Mouse (Mus musculus) midbrain, embryonic 13.5 days (tissue): ENCODE data around the gene Asgr1. TPM values are rescaled to one million over a fixed set of nuclear protein-coding genes. Genes with fewer than 3 reads are reported as not detected.
"Not testable (repeated sequence)": the region's sequence is repeated elsewhere in the genome, so short reads cannot be mapped to it uniquely, and the experiment has no call there.

ENCODE experiments used
- ATAC-seq: fragments of 200-750 bp; cut with Nextera tagmentation; 2 replicates; pipeline ENCODE4 v1.8.0; 2017; ENCODE audit warnings: mild to moderate bottlenecking, moderate TSS enrichment, moderate library complexity
- H3K27ac ChIP-seq: fragments of 300-500 bp; sonication (generic); 2 replicates; pipeline ENCODE4 v1.5.1; 2015; ENCODE audit warnings: inconsistent platforms, mild to moderate bottlenecking, moderate library complexity
- H3K27me3 ChIP-seq: fragments of 300-500 bp; sonication (generic); 2 replicates; pipeline ENCODE4 v1.6.1; 2015; ENCODE audit warnings: mild to moderate bottlenecking, inconsistent platforms
- H3K36me3 ChIP-seq: fragments of 300-500 bp; sonication (generic); 2 replicates; pipeline ENCODE4 v1.6.1; 2015; ENCODE audit warnings: mild to moderate bottlenecking, inconsistent platforms
- H3K4me1 ChIP-seq: fragments of 300-500 bp; sonication (generic); replicated peaks from 2 replicates; pipeline ENCODE4 v1.6.1; 2015; ENCODE audit warnings: inconsistent platforms
- H3K4me2 ChIP-seq: fragments of 300-500 bp; sonication (generic); replicated peaks from 2 replicates; pipeline ENCODE4 v1.6.1; 2015; ENCODE audit warnings: moderate library complexity, mild to moderate bottlenecking, inconsistent platforms
- H3K4me3 ChIP-seq: fragments of 300-500 bp; sonication (generic); replicated peaks from 2 replicates; pipeline ENCODE4 v1.5.1; 2015; ENCODE audit warnings: mild to moderate bottlenecking, inconsistent platforms
- H3K9ac ChIP-seq: fragments of 300-500 bp; sonication (generic); replicated peaks from 2 replicates; pipeline ENCODE4 v1.6.1; 2015; ENCODE audit warnings: mild to moderate bottlenecking, inconsistent platforms
- H3K9me3 ChIP-seq: fragments of 300-500 bp; sonication (generic); 2 replicates; pipeline ENCODE4 v1.6.1; 2016; ENCODE audit warnings: mild to moderate bottlenecking, inconsistent platforms
- WGBS: fragments of 180-500 bp; shearing (Covaris S2); methylation state at CpG from one replicate; pipeline ENCODE4 v1.1.7; 2015; 5-methylcytosine and 5-hydroxymethylcytosine counted together
- polyA plus RNA-seq: library from polyadenylated mRNA; unstranded; fragments of >200 nt; fragmentation: Nextera tagmentation; extraction: Ambion mirVana; gene quantifications from 2 replicates; pipeline ENCODE4 v1.2.1, GENCODE M21; 2015

Gene Asgr1
- 0.97 and 1.1 TPM in 2 replicates for polyA plus RNA-seq

DNA sequence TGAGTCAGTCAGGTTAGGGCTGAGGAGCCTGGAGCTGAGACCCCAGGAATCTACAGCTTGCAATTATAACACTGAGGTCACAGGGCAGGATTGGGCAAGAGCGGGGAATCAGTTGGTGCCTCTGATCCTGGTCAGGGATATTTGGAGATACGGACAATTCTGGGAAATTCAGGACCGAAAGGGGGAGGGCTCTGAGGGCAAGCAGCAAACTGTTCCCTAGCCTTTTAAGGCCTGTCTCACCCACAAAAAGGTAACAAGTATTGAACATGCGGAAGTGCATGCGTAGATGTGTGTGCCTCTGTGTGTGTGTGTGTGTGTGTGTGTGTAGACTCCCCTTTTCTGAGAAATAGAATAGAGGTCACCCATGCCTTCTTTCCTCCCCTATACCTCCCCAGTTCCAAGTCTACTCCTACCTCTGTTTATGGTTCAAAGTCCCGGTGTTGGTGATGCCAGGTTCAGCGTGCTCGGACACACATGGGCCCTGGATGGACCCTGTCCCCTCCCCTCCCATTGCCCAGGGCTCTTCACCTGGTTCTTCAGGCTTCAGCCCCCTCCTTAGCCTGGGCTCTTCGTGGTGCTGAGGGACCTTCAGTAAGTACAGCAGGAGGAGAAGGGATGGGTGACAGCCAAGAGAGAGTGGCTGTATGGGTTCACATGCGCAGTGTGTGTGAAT lies at the start of gene Asgr1:
Asgr1 (plus strand) TSS at position 188 of the 673 bp plus-strand sequence.
- Histone ChIP-seq H3K4me3 (no peak within 1 kb of the TSS), H3K9me3 (no peaks in the 10 kb centered on the region), H3K4me2 (no peak within 1 kb of the TSS), H3K4me1 (0 out of 2 replicates have a peak, but pooled peaks cover 5% of the 10 kb centered on the region), H3K27me3 (no peaks in the 10 kb centered on the region), H3K27ac (no peak within 1 kb of the TSS), H3K9ac (no peak within 1 kb of the TSS), H3K36me3 (no peaks in the 10 kb centered on the region)
- ATAC-seq: no peak
- 82% methylated on average over 10 of the region's 10 CpGs for WGBS

- no peaks in the 10 kb centered on the region for H3K27me3 ChIP-seq
- H3K4me2 ChIP-seq: no peak overlapping the region
- H3K9ac ChIP-seq: no peak overlapping the region
- peaks cover 62% of the 10 kb centered on the region for H3K36me3 ChIP-seq
- no peak overlapping the region for H3K27ac ChIP-seq
- peaks cover 3% of the 10 kb centered on the region; the same call in 1 of the 2 replicates for H3K9me3 ChIP-seq
- H3K4me3 ChIP-seq: no peak overlapping the region
- no peak for ATAC-seq
- peaks cover 39% of the 10 kb centered on the region for H3K4me1 ChIP-seq
- WGBS: 30% methylated on average over 5 of the region's 5 CpGs
Observed at GRCm38 (mm10) chr11:70005521-70005920, 48.4 kb upstream of the Asgr1 start.

GRCm38 (mm10) chr11:70010033-70010432 lies 43.9 kb upstream of the Asgr1 start:
- H3K9ac ChIP-seq: no peak overlapping the region
- H3K27ac ChIP-seq: no peak overlapping the region
- WGBS: 89% methylated on average over 6 of the region's 6 CpGs
- no peaks in the 10 kb centered on the region for H3K27me3 ChIP-seq
- peaks cover 86% of the 10 kb centered on the region for H3K36me3 ChIP-seq
- H3K4me2 ChIP-seq: no peak overlapping the region
- H3K9me3 ChIP-seq: no peaks in the 10 kb centered on the region
- H3K4me1 ChIP-seq: peaks cover 10% of the 10 kb centered on the region
- no peak overlapping the region for H3K4me3 ChIP-seq
- ATAC-seq: no peak

- H3K36me3 ChIP-seq: peaks cover 81% of the 10 kb centered on the region
- H3K4me2 ChIP-seq: no peak overlapping the region
- no peak overlapping the region for H3K27ac ChIP-seq
- H3K4me1 ChIP-seq: peaks cover 14% of the 10 kb centered on the region
- no peak overlapping the region for H3K4me3 ChIP-seq
- no peak overlapping the region for H3K9ac ChIP-seq
- 87% methylated on average over 12 of the region's 12 CpGs for WGBS
- no peaks in the 10 kb centered on the region for H3K27me3 ChIP-seq
- no peaks in the 10 kb centered on the region for H3K9me3 ChIP-seq
- no peak for ATAC-seq
Observed at GRCm38 (mm10) chr11:70010548-70010947, 43.3 kb upstream of the Asgr1 start.

DNA sequence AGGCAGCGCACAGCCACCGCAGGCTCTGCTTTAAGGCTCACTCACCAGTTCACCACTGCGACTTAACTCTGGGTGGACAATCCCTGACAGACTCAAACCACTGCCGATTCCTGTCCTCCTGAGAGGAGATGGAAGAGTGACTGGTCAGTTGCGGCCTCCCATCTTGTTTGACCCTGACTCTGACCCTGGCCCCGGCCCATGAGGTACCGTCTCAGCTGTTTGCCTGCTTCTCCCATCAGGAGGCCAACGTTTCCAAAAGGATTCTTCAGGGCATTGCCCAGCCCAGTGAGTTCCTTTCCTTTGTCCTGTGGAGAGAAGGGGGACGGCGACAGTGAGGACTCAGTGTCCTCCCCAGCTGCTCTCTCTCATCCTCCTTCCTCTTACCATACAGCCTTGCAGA lies 42.9 kb upstream of the Asgr1 start:
- peaks cover 16% of the 10 kb centered on the region for H3K4me1 ChIP-seq
- WGBS: 69% methylated on average over 10 of the region's 10 CpGs
- H3K9me3 ChIP-seq: no peaks in the 10 kb centered on the region
- peaks cover 77% of the 10 kb centered on the region for H3K36me3 ChIP-seq
- H3K9ac ChIP-seq: no peak overlapping the region
- H3K4me2 ChIP-seq: no peak overlapping the region
- no peak for ATAC-seq
- H3K27ac ChIP-seq: no peak overlapping the region
- no peaks in the 10 kb centered on the region for H3K27me3 ChIP-seq
- no peak overlapping the region for H3K4me3 ChIP-seq

- Histone ChIP-seq H3K9ac (no peak overlapping the region), H3K36me3 (peaks cover 57% of the 10 kb centered on the region), H3K4me2 (no peak overlapping the region), H3K4me3 (no peak overlapping the region), H3K9me3 (no peaks in the 10 kb centered on the region), H3K27ac (0 out of 2 replicates have a peak overlapping the region, but pooled peaks have one; percentile 19), H3K4me1 (peaks cover 30% of the 10 kb centered on the region), H3K27me3 (no peaks in the 10 kb centered on the region)
- WGBS: 90% methylated on average over 9 of the region's 9 CpGs
- no peak for ATAC-seq
Observed at GRCm38 (mm10) chr11:70012931-70013330, 41.0 kb upstream of the Asgr1 start.

DNA sequence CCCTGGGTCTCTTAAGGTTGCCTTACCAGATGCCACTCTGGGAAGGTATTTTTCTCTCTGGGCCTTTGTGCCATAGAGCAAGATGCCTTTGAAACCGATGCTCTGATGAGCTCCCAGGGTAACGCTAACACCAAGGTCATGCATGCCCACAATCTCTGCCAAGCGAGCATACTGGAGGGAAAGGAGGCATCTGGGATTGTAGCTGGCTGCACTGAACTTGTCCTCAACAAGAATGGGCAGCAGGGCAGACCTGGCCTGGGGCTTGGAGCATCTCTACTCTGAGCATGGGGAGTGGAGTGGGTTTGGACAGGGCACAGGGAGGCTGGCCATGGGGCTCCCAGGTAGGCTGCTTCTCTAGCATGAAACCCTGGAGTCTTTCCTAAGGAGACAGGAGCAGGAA lies 40.5 kb upstream of the Asgr1 start:
- ATAC-seq: no peak
- peaks cover 52% of the 10 kb centered on the region for H3K36me3 ChIP-seq

GRCm38 (mm10) chr11:70014051-70014450 lies 39.8 kb upstream of the Asgr1 start:
- H3K27me3 ChIP-seq: no peaks in the 10 kb centered on the region
- WGBS: 60% methylated on average over 5 of the region's 5 CpGs
- H3K9ac ChIP-seq: peak overlapping the region; percentile 79; the same call in 1 of the 2 replicates
- peak overlapping the region; percentile 91; the same call in 1 of the 2 replicates for H3K4me2 ChIP-seq
- H3K4me3 ChIP-seq: peak overlapping the region; percentile 65; the same call in 1 of the 2 replicates
- no peak overlapping the region for H3K27ac ChIP-seq
- no peak for ATAC-seq
- no peaks in the 10 kb centered on the region for H3K9me3 ChIP-seq
- peaks cover 38% of the 10 kb centered on the region for H3K4me1 ChIP-seq
- peaks cover 46% of the 10 kb centered on the region for H3K36me3 ChIP-seq

More for the DNA sequence above, 40.5 kb upstream of the Asgr1 start:
- Histone ChIP-seq H3K9ac (no peak overlapping the region), H3K4me3 (no peak overlapping the region), H3K4me1 (peaks cover 32% of the 10 kb centered on the region), H3K27me3 (no peaks in the 10 kb centered on the region), H3K9me3 (no peaks in the 10 kb centered on the region), H3K4me2 (no peak overlapping the region), H3K27ac (0 out of 2 replicates have a peak overlapping the region, but pooled peaks have one; percentile 19)
- WGBS: 89% methylated on average over 3 of the region's 3 CpGs

GRCm38 (mm10) chr11:70014880-70015558 lies 38.9 kb upstream of the Asgr1 start, which contains the start of gene Acadvl:
TSS of gene Acadvl (minus strand) at chr11:70015411.
- Histone ChIP-seq H3K4me3 (peak within 1 kb of the TSS; percentile 65), H3K27me3 (no peaks in the 10 kb centered on the region), H3K36me3 (peaks cover 36% of the 10 kb centered on the region), H3K4me1 (peaks cover 47% of the 10 kb centered on the region), H3K9me3 (no peaks in the 10 kb centered on the region), H3K4me2 (peak within 1 kb of the TSS; percentile 91), H3K9ac (peak within 1 kb of the TSS; percentile 79), H3K27ac (peak within 1 kb of the TSS; percentile 79)
- peak; percentile 84 for ATAC-seq
- WGBS: 1% methylated on average over 35 of the region's 35 CpGs

- Histone ChIP-seq H3K4me2 (peak overlapping the region; percentile 91), H3K36me3 (peaks cover 29% of the 10 kb centered on the region), H3K4me3 (peak overlapping the region; percentile 65; the same call in 1 of the 2 replicates), H3K27me3 (no peaks in the 10 kb centered on the region), H3K4me1 (peaks cover 54% of the 10 kb centered on the region), H3K9me3 (no peaks in the 10 kb centered on the region), H3K9ac (peak overlapping the region; percentile 79; the same call in 1 of the 2 replicates), H3K27ac (no peak overlapping the region)
- WGBS: 69% methylated on average over 6 of the region's 6 CpGs
- ATAC-seq: no peak
Observed at GRCm38 (mm10) chr11:70015677-70016076, 38.2 kb upstream of the Asgr1 start.

GRCm38 (mm10) chr11:70016177-70016576 lies 37.7 kb upstream of the Asgr1 start:
- not testable (repeated sequence) for H3K4me2 ChIP-seq, H3K9me3 ChIP-seq, ATAC-seq, H3K27ac ChIP-seq, H3K4me3 ChIP-seq, H3K9ac ChIP-seq, H3K27me3 ChIP-seq
- 77% methylated on average over 2 of the region's 2 CpGs for WGBS
- H3K36me3 ChIP-seq: peaks cover 24% of the 10 kb centered on the region
- H3K4me1 ChIP-seq: peaks cover 56% of the 10 kb centered on the region

- no peak for ATAC-seq
- peak within 1 kb of the TSS; percentile 97 for H3K27ac ChIP-seq
- WGBS: 57% methylated on average over 3 of the region's 3 CpGs
- H3K4me3 ChIP-seq: peak within 1 kb of the TSS; percentile 78
- peak within 1 kb of the TSS; percentile 92 for H3K9ac ChIP-seq
- H3K27me3 ChIP-seq: no peaks in the 10 kb centered on the region
- H3K36me3 ChIP-seq: peaks cover 19% of the 10 kb centered on the region
- no peaks in the 10 kb centered on the region for H3K9me3 ChIP-seq
- H3K4me1 ChIP-seq: peaks cover 56% of the 10 kb centered on the region
- peak within 1 kb of the TSS; percentile 91 for H3K4me2 ChIP-seq
Observed at GRCm38 (mm10) chr11:70016669-70017068, 37.2 kb upstream of the Asgr1 start, which contains the start of gene Dlg4. TSS of gene Dlg4 (plus strand) at chr11:70016942.
